Mouse (Mus musculus) right cerebral cortex, adult 2 months (tissue): ENCODE data around the gene Pgf.
"Not testable (repeated sequence)": the region's sequence is repeated elsewhere in the genome, so short reads cannot be mapped to it uniquely, and the experiment has no call there.

Experiments
- DNase-seq, 2 experiments: peaks; one replicate each; pipeline ENCODE4 v3.0.0; 2021 to 2022; ENCODE audit warnings: low spot score in 2 of 2

Gene Pgf

GRCm38 (mm10) chr12:85158801-85159200, 18.8 kb downstream of the Pgf start:
- no peak for DNase-seq

- DNase-seq: no peak
Observed at GRCm38 (mm10) chr12:85157797-85158460, 19.7 kb downstream of the Pgf start.

DNA sequence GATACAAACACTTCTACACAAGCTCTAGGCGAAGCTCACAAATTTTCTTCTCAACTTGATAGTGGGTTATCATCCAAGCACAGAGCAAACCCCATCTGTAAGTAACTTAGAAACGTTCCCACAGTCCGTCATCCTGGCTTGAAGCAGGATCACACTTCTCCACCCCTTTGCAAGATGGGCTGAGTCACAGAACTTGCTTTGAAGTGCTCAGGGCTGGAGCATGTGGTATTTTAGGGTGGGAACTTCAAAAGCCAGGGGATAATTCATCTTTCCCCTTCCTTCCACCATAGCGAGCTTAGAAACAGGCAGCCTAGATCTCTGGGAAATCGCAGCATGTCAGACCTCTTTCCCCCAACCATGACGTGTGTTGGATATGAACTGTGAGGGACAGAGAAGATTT, 21.3 kb downstream of the Pgf start:
- DNase-seq: no peak

DNA sequence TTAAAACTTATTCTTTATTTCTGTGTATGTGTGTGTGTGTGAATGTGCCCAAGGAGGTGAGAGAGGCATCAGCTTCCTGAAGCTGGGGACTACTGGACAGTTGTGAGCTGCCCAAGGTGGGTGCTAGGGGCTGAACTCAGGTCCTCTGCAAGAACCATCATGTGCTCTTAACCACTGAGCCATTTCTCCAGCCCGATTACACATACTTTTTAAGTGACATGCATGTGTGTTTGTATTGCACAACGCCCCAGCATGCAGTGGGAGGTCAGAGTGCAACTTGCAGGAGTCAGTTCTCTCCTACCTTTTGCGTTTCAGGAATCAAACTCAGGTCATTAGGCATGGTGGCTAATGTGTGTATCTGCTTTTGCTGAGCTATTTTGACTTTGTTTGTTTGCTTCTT, 24.6 kb downstream of the Pgf start:
- DNase-seq: no peak

- peak; percentile 82 to 83 for DNase-seq
Observed at GRCm38 (mm10) chr12:85151002-85151774, 26.4 kb downstream of the Pgf start, which contains the start of gene Rps6kl1. Rps6kl1 (minus strand) TSS chr12:85151264.

GRCm38 (mm10) chr12:85150321-85151001, 27.1 kb downstream of the Pgf start:
- no peak for DNase-seq

DNA sequence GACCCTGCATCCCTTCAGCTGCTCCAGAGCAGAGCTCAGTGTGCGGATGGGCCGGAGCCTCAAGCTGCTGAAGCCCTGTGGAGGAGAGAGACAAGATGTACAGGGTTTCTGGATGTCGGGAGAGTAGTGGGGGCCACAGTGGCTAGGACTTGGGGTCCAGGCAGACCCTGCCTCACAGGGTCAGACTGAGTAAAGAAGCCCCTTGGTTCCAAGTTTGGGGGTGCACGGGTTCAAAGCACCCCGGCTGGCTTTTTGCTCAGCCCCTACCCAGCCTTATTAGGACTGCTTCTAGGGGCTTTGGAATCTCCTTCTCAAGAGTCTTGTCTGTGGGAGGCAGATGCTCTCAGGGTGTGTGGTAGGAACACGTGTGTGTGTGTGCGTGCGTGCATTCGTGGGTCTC, 30.7 kb downstream of the Pgf start:
- no peak for DNase-seq

DNA sequence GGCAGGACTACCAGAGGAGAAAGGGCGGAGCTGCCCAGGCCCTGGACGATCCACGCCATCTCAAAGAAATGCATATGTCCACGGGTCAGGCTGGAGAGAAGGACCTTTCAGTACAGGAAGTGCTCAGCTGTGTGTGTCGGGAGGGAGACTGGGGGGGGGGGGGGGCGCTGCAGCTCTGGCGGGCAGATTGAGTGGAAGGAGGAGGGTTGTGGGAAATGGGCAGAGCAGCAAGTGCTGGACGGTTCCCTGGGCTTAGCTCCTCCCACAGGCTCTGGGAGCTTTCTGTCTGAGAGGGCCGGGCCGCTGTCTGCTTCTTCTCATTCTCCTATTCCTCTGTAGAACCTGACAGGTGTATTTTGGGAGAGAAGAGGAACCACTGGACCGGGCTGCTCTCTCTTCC, 31.2 kb downstream of the Pgf start:
- DNase-seq: no peak

DNA sequence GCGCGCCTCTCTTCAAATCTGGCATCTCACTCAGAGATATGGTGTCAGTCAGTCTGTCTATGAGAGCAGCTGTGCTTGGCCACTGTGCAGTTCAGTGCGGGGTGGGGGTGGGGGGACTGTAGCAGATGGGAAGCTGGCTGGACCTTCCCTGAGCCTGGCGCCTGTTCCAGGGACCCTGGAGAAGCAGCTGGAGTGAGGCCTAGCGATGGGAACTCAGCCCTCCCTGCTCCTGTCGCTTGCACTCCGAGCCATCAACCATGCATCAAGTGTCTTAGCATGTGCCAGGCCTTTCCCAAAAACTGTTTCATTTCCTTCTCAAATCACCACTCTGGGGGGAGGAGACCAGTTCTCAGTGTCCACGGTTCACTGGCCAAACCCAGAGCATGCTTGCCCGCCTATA, 32.0 kb downstream of the Pgf start:
- DNase-seq: no peak

- DNase-seq: no peak
Observed at GRCm38 (mm10) chr12:85144821-85145220, 32.8 kb downstream of the Pgf start.

- DNase-seq: not testable (repeated sequence)
Observed at GRCm38 (mm10) chr12:85144276-85144675, 33.3 kb downstream of the Pgf start.

GRCm38 (mm10) chr12:85142803-85143202, 34.8 kb downstream of the Pgf start:
- peak; percentile 87 to 91 for DNase-seq

- DNase-seq: no peak
Observed at GRCm38 (mm10) chr12:85141096-85141495, 36.5 kb downstream of the Pgf start.

- DNase-seq: no peak
Observed at GRCm38 (mm10) chr12:85140036-85140701, 37.4 kb downstream of the Pgf start.

- no peak for DNase-seq
Observed at GRCm38 (mm10) chr12:85136627-85137026, 41.0 kb downstream of the Pgf start.

- DNase-seq: no peak
Observed at GRCm38 (mm10) chr12:85135513-85136470, 41.8 kb downstream of the Pgf start.

- DNase-seq: no peak
Observed at GRCm38 (mm10) chr12:85134043-85134794, 43.4 kb downstream of the Pgf start.

DNA sequence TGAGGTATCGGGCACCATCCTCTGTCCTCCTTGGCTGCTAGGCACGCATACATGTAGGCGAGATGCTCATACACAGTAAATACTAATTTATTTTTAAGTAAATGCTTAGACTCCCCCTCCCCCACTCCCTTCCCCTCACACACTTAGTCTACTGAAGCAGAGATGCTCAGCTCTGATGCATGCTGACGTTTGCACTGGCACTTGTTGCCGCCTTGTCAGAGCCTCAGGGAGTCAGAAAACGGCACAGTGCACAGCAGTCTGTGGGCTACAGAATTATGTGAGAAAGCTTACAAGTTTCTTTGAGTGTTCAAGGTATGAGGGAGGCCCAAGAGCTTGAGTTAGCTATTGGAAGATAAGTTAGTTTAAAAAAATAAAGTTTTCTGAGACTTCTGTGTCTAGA, 46.2 kb downstream of the Pgf start:
- DNase-seq: no peak

DNA sequence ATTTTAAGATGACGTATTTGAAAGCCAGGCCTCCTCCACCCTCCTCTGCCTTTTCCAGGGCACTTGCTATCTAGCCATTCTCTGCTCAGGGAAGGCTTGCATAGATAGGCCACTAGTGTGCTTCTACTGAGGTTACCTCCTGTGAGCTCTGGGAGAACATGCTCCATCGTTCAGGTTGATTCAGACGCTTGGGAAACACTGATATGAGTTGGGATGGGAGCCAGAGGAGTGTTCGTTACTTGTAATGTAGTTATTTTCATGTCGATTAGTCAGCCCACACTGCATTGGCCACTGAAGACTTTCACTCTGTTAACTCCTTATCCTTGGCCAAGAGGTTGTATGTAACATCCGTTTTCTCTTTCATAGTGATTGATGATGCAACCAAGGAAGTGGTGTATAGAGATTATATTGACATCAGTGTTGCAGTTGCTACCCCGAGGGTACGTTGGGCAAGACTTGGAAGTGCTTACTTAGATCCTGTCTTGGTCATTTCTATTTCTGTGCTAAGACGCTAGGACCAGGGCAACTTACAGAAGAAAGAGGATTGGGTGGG, 48.1 kb downstream of the Pgf start:
- DNase-seq: no peak
